Mouse (Mus musculus) testis, adult 2 months (tissue): ENCODE data around the gene Mrpl2.

ENCODE experiments used
- CTCF ChIP-seq: fragments of 200-500 bp; IDR thresholded peaks from 2 replicates; pipeline ENCODE4 v1.5.1; 2012; ENCODE audit warnings: low read depth, mild to moderate bottlenecking, inconsistent platforms, low read length, moderate library complexity; ENCODE audit not compliant: control insufficient read depth, insufficient read depth, insufficient replicate concordance
- POLR2A ChIP-seq: fragments of 200-500 bp; IDR thresholded peaks from 2 replicates; pipeline ENCODE4 v1.6.1; 2012; ENCODE audit warnings: low read depth, mild to moderate bottlenecking, inconsistent platforms, low read length, moderate library complexity; ENCODE audit not compliant: control insufficient read depth

DNA sequence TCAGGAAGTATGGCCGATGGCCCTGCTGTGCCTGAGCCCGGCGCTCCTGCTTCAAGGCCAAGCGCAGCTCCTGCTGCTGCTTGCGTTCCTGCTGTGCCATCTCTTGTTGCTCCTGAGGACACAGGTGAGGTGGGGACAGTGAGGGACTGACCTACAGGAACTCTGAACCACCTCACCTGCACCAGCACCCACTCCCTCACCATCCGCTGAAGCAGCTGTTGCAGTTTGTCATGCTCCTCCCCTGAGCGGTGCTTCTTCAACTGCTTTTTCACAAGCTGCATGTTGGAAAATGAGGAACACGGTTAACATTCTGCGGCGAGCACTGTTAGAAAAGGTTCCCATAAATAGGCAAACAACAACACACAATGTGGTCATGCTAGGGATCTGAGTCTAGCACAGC is 23.9 kb downstream of the Mrpl2 start:
- TF ChIP-seq CTCF (no peak), POLR2A (no peak)
